Mouse (Mus musculus): ENCODE measurements around the gene Shq1.

The Shq1 gene

DNA sequence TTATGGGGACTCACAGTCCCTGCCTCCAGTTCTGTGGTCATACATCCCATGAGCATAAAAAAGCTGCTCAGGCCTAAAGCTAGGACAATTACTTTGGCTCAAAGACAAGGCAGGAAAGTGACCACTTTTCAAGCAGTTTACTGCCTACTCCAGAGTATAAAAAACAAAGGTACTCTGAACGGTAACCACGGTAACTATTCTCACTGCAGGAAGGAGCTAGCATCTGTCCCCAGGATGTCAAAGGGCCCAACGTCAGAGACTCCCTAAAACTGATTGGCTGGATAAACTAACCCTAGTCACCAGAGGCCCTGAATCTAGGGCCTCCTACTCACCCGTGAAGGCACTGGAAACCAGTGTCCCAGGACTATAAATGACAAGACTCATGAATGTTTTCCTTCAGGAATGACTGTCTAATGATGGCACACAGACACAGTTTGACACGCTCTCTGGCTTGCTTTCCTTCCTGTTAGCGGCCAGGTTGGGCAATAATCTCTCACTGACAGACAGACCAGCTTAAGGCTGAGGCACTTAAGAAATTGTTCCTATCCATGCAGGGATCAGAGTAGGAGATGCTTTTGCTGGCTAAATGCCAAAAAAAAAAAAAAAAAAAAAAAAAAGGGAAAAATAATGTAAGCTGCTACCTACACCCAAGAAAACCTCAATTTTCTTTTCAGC, 57.2 kb downstream of the Shq1 start:
- in situ Hi-C loops (cut with MboI; ENCODE audit: low pct_unique_long_range_greater_than_20kb in 1 of 2, low sequenced_read_pairs in 2 of 2, unreplicated experiment in 1 of 2), result no loop called here

GRCm38 (mm10) chr6:100610897-100611575, 59.9 kb downstream of the Shq1 start:
- in situ Hi-C loops (cut with MboI; ENCODE audit: low pct_unique_long_range_greater_than_20kb in 1 of 2, low sequenced_read_pairs in 2 of 2, unreplicated experiment in 1 of 2), result no loop called here

- in situ Hi-C loops (cut with MboI; ENCODE audit: low pct_unique_long_range_greater_than_20kb in 1 of 2, low sequenced_read_pairs in 2 of 2, unreplicated experiment in 1 of 2), result no loop called here
Measured at GRCm38 (mm10) chr6:100610182-100610581, 60.8 kb downstream of the Shq1 start.

DNA sequence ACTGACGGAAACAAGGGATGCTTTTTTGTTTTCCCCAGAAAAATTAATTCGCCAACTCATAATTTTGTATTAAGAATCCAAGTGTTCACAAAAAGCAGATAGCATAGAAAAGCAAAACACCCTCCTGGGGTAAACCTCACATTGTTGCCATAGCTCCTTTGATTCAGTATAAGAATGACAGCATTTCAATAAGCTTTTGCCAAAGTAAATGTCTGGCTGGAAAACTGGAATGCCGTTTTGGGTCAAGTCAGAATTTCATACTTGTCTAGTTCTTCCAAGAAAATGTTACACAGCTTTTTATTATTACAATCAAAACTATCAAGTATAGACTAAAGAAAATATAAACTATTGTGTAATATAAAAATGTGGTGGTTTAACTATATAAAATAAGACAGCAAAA, 61.7 kb downstream of the Shq1 start:
- in situ Hi-C loops (cut with MboI; ENCODE audit: low pct_unique_long_range_greater_than_20kb in 1 of 2, low sequenced_read_pairs in 2 of 2, unreplicated experiment in 1 of 2), result no loop called here

DNA sequence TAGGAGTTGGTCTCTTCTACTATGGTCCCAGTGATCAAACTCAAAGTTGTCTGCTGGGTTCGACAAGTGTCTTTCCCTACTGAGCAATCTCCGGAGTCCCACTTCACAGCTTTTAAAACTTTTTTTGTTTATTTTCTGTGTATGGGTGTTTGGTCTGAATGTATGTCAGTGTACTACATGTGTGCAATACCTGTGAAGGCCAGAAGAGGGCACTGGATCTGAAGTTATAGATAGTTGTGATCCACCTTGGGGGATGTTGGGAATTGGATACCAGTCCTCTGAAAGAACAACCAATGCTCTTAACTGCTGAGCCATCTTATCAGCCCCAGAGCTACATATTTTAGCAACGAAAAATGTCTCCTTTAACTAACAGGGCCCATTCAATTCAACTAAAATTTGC, 62.5 kb downstream of the Shq1 start:
- in situ Hi-C loops (cut with MboI; ENCODE audit: low pct_unique_long_range_greater_than_20kb in 1 of 2, low sequenced_read_pairs in 2 of 2, unreplicated experiment in 1 of 2), result no loop called here

GRCm38 (mm10) chr6:100606805-100607204, 64.2 kb downstream of the Shq1 start:
- in situ Hi-C loops (cut with MboI; ENCODE audit: low pct_unique_long_range_greater_than_20kb in 1 of 2, low sequenced_read_pairs in 2 of 2, unreplicated experiment in 1 of 2), result no loop called here

GRCm38 (mm10) chr6:100603702-100604101, 67.3 kb downstream of the Shq1 start:
- in situ Hi-C loops (cut with MboI; ENCODE audit: low pct_unique_long_range_greater_than_20kb in 1 of 2, low sequenced_read_pairs in 2 of 2, unreplicated experiment in 1 of 2), result no loop called here

DNA sequence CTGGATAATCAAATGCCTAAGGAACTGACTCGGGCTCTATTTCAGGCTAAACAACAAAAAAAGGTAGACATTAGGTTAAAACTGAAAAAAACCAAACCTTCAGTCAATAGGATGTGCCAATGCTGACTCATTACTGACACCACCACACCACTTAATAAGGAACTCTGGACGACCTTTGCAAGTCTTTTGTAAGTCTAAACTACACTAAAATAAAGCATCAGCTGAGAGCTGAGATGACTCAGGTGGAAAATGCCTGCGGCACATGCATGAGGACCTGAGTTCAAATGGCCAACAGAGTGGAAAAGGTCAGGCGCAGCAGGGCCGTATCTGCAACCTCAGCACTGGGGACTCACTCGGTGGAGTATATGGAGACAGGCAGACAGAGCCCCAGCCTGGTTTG, 69.3 kb downstream of the Shq1 start:
- in situ Hi-C loops (cut with MboI; ENCODE audit: low pct_unique_long_range_greater_than_20kb in 1 of 2, low sequenced_read_pairs in 2 of 2, unreplicated experiment in 1 of 2), result no loop called here

DNA sequence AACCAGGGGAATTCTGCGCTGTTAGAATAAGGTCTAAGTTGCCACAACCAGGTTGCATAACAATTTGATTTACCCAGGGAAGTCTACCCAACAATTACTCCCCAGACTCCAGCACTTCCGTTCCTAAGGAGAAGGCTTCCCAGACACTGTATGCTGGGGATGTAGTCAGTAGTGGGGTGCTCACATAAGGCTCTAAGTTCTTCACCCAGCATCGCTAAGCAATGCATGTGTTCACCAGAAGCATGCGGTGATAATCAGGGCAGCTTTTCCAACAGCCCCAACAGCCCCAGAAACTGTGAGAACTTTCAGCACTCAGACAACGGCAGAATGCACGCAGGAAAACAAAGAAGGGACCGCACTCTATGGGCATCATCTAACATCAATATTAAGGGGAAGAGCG, 77.1 kb downstream of the Shq1 start:
- in situ Hi-C loops (cut with MboI; ENCODE audit: low pct_unique_long_range_greater_than_20kb in 1 of 2, low sequenced_read_pairs in 2 of 2, unreplicated experiment in 1 of 2), result no loop called here

DNA sequence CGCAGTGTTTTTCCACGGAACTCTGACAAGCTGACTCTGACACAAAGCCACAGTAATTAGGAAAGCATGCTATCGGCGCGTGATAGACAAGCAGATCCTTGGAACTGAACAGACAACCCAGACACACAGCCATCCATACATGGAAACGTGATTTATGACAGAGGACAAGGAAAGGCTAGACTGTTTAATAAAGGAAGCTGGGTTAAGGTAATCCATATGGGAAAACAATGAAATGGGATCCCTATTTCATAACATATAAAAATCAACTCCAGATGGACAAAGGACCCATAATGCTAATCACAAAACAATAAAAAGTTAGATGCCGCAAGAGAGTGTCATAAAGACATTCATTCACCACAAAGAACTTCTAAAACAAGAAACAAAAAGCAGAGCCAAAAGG, 78.0 kb downstream of the Shq1 start:
- in situ Hi-C loops (cut with MboI; ENCODE audit: low pct_unique_long_range_greater_than_20kb in 1 of 2, low sequenced_read_pairs in 2 of 2, unreplicated experiment in 1 of 2), result no loop called here

DNA sequence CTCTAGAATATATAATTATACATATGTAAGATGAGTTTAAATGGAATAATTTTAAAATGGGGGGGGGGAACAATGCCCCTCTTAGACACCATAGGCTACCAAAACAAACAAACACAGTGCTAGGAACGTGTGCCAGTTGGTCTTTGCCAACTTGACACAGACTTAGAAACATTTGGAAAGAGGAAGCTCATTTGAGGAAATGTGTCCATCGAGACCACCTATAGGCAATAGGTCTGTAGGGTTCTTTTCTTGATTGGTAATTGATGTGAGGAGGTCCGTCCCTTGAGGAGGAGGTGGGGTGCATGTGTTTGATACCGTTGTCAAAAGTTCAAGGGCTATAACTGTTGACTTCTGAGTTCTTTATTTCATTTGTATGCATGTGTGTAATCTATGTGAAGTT, 80.4 kb downstream of the Shq1 start:
- in situ Hi-C loops (cut with MboI; ENCODE audit: low pct_unique_long_range_greater_than_20kb in 1 of 2, low sequenced_read_pairs in 2 of 2, unreplicated experiment in 1 of 2), result no loop called here

DNA sequence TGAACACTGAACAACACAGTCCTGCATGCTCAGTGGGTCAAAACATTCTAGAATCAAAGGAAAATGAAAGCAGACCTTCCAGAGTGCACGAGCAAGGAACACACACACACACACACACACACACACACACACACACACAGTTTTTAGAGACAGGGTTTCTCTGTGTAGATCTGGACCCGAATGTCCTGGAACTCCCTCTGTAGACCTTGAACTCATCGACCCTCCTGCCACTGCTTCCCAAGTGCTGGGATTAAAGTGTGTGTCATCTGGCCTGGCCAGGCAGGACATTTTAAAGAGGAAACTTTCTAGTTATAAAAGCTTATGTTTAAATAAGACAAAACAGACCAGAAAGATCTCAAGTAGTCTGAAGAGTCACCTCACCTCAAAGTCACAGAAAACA, 82.1 kb downstream of the Shq1 start:
- in situ Hi-C loops (cut with MboI; ENCODE audit: low pct_unique_long_range_greater_than_20kb in 1 of 2, low sequenced_read_pairs in 2 of 2, unreplicated experiment in 1 of 2), result no loop called here

DNA sequence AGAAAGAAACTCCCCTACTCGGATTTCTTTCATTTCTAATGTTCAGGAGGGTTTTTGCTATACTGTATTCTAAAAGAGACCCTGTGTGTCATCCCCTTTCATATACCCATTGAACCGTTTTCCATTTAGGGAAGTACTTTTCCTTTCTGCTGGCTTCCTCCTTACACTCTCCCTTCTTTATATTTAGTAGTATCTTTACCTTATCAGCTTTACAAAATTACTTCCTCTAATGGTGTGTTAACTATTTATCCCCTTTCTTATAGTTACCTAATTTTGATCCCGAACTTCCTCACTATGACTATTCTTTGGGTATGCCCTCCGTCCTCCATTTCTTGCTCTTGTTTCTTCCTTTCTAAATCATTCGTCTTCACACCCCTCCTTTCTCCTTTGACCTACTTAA, 84.2 kb downstream of the Shq1 start:
- in situ Hi-C loops (cut with MboI; ENCODE audit: low pct_unique_long_range_greater_than_20kb in 1 of 2, low sequenced_read_pairs in 2 of 2, unreplicated experiment in 1 of 2), result no loop called here

DNA sequence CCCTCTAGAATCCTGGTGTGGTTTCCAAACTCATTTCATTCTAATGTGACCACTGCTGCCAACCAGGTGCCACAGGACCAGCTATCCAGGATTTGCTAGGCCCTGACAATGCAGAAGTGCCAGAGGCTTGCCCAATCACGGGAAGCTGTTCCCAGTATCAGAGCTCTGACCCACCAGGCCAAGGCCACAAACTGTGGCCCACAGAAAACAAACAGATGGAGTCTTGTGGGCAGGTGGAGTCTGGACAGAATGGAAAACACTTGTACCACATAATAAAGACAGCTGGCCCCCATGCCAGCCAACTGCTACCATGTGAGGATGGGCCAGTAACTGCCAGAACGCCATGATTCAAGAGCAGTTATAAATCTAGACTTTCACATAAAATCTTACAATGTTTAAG, 89.0 kb downstream of the Shq1 start:
- in situ Hi-C loops (cut with MboI; ENCODE audit: low pct_unique_long_range_greater_than_20kb in 1 of 2, low sequenced_read_pairs in 2 of 2, unreplicated experiment in 1 of 2), result no loop called here

DNA sequence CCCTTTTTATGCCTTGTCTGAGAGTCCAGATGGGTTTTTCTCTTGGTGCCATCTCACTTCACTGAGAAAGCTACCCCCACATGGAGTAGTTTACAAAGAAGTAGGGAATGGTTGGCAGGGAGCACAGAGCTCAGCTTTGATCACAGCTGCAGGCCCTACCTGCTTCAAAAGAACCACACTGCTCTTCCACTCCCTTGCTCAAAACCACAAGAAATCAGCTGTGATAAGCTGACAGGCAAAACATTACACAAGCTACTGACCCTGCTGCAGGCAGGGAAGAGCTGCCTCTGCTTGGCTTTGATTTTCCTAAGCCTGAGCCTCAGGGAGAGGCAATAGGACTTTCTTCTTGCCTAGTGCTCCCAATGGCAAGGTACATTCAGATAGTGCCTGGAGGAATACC, 89.9 kb downstream of the Shq1 start:
- in situ Hi-C loops (cut with MboI; ENCODE audit: low pct_unique_long_range_greater_than_20kb in 1 of 2, low sequenced_read_pairs in 2 of 2, unreplicated experiment in 1 of 2), result no loop called here

DNA sequence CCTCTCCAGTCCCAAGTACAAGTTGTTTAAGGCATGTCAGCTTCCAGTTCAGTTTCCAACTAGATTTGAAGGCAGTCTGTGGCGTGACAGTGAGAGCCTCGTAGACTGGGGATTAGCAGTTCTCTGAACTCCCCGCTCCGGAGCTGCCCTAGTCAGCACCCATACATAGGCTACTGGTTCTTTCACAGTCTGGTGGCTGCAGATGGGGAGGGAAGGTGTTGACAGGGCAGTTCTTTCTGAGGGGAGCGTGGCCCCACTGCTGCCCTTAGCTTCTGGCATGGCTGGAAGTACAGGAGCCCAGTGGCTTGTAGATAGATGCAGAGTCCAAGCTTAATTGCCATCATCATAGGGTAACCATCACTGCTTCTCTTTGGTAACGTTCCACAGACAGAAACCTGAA, 93.4 kb downstream of the Shq1 start:
- in situ Hi-C loops (cut with MboI; ENCODE audit: low pct_unique_long_range_greater_than_20kb in 1 of 2, low sequenced_read_pairs in 2 of 2, unreplicated experiment in 1 of 2), result no loop called here

GRCm38 (mm10) chr6:100576171-100576570, 94.8 kb downstream of the Shq1 start:
- in situ Hi-C loops (cut with MboI; ENCODE audit: low pct_unique_long_range_greater_than_20kb in 1 of 2, low sequenced_read_pairs in 2 of 2, unreplicated experiment in 1 of 2), result no loop called here

DNA sequence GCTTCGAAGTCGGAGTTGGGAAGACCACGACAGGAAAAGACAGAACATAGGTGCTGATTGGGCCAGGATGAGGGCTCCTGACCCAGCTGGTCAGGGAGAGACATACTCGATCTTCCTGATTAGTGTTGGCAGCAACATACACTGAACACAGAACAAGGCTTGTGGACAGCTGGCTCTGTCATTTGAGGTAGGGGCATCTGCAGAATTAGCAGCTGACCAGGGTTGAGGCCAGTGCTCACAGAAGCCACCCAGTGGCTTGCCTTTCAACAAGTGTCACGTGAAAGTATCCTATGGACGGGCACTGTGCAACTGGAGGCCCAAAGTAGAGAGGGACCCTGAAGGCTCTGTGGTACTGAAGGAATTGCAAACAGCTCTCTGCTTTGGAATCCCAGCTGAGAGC, 104.2 kb downstream of the Shq1 start:
- in situ Hi-C loops (cut with MboI; ENCODE audit: low pct_unique_long_range_greater_than_20kb in 1 of 2, low sequenced_read_pairs in 2 of 2, unreplicated experiment in 1 of 2), result no loop called here

GRCm38 (mm10) chr6:100564516-100564915, 106.4 kb downstream of the Shq1 start:
- in situ Hi-C loops (cut with MboI; ENCODE audit: low pct_unique_long_range_greater_than_20kb in 1 of 2, low sequenced_read_pairs in 2 of 2, unreplicated experiment in 1 of 2), result no loop called here

DNA sequence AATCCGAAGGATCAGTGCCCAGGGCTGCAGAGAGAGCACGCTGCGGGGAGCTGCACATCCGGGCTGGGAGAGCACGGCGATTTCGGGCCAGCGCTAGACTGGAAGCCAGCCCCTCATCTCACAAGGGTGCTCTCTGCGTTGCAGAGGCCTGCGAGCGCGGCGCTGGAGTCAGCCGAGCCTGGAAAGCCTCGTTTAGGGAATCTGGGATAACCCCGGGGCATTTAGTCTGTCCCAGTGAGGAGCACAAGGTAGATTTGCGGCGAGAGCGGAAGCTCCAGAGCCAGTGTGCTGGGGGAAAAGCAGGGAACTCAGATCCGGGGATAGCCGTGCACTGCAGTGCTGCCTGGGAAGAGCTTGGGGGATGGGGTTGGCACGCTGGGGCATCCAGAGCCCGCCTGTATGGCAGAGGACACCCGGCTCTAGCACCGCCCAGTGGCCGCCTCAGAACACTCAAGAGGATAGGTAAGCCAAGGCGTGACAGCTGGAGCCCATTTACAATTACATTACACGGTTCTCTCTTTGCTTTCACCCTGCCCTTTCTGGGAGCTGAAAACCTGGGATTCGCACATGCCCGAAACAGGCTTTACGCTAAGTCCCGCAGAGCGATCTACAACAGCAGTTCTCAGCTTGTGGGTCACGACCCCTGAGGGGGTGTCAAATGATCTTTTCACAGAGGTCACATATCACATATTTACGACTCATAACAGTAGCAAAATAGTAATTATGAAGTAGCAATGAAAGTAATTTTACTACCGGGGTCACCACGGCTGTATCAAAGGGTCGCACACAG, 107.2 kb downstream of the Shq1 start:
- in situ Hi-C loops (cut with MboI; ENCODE audit: low pct_unique_long_range_greater_than_20kb in 1 of 2, low sequenced_read_pairs in 2 of 2, unreplicated experiment in 1 of 2), result no loop called here
